Mouse (Mus musculus): ENCODE measurements at regions not wholly inside any gene's neighbourhood (a gene's known extent, or its start where the extent isn't known, plus 50 kb on each side); places are given as distances from the start of the nearest gene placed in this dataset.

DNA sequence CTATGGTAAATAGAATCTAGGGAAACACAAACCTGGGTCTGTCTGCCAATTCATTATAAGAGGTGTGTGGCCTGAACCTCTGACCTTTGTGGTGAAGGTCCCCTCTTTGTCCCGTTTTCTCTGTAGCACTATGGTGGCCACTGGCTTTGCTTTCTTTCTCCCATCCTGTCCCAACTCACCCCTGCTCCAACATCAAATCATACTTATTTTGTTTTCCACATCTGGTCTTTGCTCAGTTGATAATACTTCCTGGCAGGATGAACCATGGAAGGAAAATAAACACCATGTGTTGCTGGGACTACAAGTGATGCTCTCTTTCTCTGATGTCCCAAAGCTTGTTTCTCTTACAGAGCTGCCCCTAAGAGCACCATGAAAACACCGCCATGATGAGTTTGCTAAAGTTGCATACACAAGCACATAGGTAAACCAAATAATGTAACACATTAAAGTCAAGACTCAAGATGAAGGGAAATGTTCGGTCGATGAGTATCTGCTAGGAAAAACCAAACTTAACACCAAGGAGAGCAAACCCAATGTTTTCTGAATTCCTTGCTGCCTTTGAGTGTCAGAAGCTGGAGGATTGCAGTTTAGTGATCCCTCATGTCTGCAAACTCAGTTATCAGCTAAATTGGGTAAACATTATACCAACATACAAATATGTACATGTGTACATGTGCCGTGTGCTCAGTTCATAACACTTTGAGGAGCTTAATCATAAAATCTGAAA is 269.1 kb downstream of the Rfpl4b start:
- Histone ChIP-seq H3K27me3 (replicated peaks) (no peaks in the 10 kb centered on the region), H3K4me3 (replicated peaks in 1 of 3; ENCODE audit: low read depth in 2 of 3, low read length in 2 of 3, poor library complexity in 1 of 3) (no peak overlapping the region), H3K79me2 (replicated peaks; ENCODE audit: control insufficient read depth, extremely low read depth, insufficient read depth, poor library complexity, severe bottlenecking) (no peaks in the 10 kb centered on the region), H3K27ac (ENCODE audit: insufficient read depth, low read depth) (no peak overlapping the region), H3K9ac (ENCODE audit: insufficient read depth, low read depth) (no peak overlapping the region), H3K36me3 (replicated peaks in 1 of 2; ENCODE audit: control insufficient read depth in 1 of 2, insufficient read depth in 1 of 2, low read length in 1 of 2) (no peaks in the 10 kb centered on the region), H3K4me2 (ENCODE audit: insufficient read depth, low read depth, poor library complexity, severe bottlenecking) (no peak overlapping the region), H3K4me1 (ENCODE audit: control insufficient read depth in 1 of 2, insufficient read depth in 2 of 2) (no peaks in the 10 kb centered on the region), H3K9me3 (replicated peaks; ENCODE audit: low read length) (no peaks in the 10 kb centered on the region)
- no peak for TF ChIP-seq NELFE (IDR thresholded peaks at IDR 0.05; ENCODE audit: low read depth, low read length)
- TF ChIP-seq CHD2 (IDR thresholded peaks at IDR 0.05; ENCODE audit: low read length) = no peak
- TF ChIP-seq USF1 (IDR thresholded peaks at IDR 0.05; ENCODE audit: low read depth, low read length) = no peak
- no peak for TF ChIP-seq CHD1 (IDR thresholded peaks at IDR 0.05; ENCODE audit: low read depth, low read length)
- TF ChIP-seq RCOR1 (conservative IDR thresholded peaks at IDR 0.05; ENCODE audit: low read depth, low read length) = no peak
- no peak for TF ChIP-seq NRF1 (IDR thresholded peaks at IDR 0.05; ENCODE audit: low read depth, low read length)
- TF ChIP-seq JUND (conservative IDR thresholded peaks at IDR 0.05; ENCODE audit: low read depth, low read length) = no peak
- no peak for TF ChIP-seq UBTF (IDR thresholded peaks at IDR 0.05; ENCODE audit: low read depth, low read length)
- dilution Hi-C loops (cut with MboI; ENCODE audit: extremely low pct_ligation_motif_present, extremely low pct_unique_long_range_greater_than_20kb, low sequenced_read_pairs) (no loop called here), in situ Hi-C loops (cut with MboI; ENCODE audit: low pct_ligation_motif_present, low pct_unique_long_range_greater_than_20kb, low sequenced_read_pairs) (no loop called here)
- DNase-seq (ENCODE audit: extremely low read depth) = no peak

DNA sequence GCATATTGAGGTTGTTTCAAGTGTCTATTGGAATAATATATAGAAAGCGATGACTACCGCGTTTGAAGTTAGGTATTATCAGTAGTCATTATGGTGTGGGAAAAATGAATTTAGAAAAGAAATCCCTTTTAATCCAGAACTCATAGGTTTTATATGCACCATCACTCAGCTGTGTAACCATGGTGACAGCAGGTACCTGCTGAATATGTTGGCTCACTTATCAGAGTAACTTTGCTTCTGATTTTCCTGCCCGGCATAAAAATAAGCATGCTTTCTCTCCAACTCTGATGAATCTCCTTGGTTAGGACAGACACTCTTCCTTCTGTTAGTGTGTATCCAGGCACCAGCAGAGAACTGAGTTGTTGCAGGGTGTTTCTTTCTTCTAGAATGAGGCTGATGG is 281.5 kb downstream of the Rfpl4b start:
- in situ Hi-C loops (cut with MboI; ENCODE audit: low pct_ligation_motif_present, low pct_unique_long_range_greater_than_20kb, low sequenced_read_pairs) = no loop called here

DNA sequence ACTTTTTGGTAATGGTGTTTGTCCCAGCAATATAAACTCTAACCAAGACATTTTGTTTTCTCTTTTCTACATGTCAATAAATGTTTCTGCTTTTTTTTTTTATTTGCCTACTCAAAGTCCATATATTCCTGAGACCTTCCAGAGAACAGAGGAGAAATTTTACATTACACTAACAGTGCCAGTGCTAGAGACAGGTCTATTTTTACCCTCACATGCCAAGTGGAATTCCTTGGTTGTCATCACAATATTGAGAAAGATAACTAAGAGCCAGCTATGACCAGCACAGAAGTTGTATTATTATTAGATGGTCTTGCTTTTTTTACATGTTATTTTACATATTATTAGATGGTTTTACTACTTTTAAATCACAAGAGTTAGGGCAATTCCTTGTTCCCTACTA is 282.8 kb downstream of the Rfpl4b start:
- DNase-seq (ENCODE audit: extremely low read depth) = no peak
- no peak overlapping the region for H3K27ac ChIP-seq (ENCODE audit: insufficient read depth, low read depth)
- no peak overlapping the region for H3K9ac ChIP-seq (ENCODE audit: insufficient read depth, low read depth)
- in situ Hi-C loops (cut with MboI; ENCODE audit: low pct_ligation_motif_present, low pct_unique_long_range_greater_than_20kb, low sequenced_read_pairs) (no loop called here), dilution Hi-C loops (cut with MboI; ENCODE audit: extremely low pct_ligation_motif_present, extremely low pct_unique_long_range_greater_than_20kb, low sequenced_read_pairs) (no loop called here)
- H3K4me2 ChIP-seq (ENCODE audit: insufficient read depth, low read depth, poor library complexity, severe bottlenecking) = no peak overlapping the region
- H3K4me3 ChIP-seq (replicated peaks in 1 of 3; ENCODE audit: low read depth in 2 of 3, low read length in 2 of 3, poor library complexity in 1 of 3) = no peak overlapping the region
- H3K79me2 ChIP-seq (replicated peaks; ENCODE audit: control insufficient read depth, extremely low read depth, insufficient read depth, poor library complexity, severe bottlenecking) = no peaks in the 10 kb centered on the region
- no peaks in the 10 kb centered on the region for H3K4me1 ChIP-seq (ENCODE audit: control insufficient read depth in 1 of 2, insufficient read depth in 2 of 2)
- H3K27me3 ChIP-seq (replicated peaks) = no peaks in the 10 kb centered on the region
- H3K36me3 ChIP-seq (replicated peaks in 1 of 2; ENCODE audit: control insufficient read depth in 1 of 2, insufficient read depth in 1 of 2, low read length in 1 of 2) = no peaks in the 10 kb centered on the region
- H3K9me3 ChIP-seq (replicated peaks; ENCODE audit: low read length) = no peaks in the 10 kb centered on the region
- TF ChIP-seq MAFK (IDR thresholded peaks at IDR 0.05; ENCODE audit: insufficient replicate concordance, low read length) (no peak), GABPA (IDR thresholded peaks at IDR 0.05; ENCODE audit: insufficient replicate concordance, low read depth, low read length) (no peak), E2F4 (IDR thresholded peaks at IDR 0.05; ENCODE audit: insufficient replicate concordance, low read depth, low read length) (no peak), ZKSCAN1 (IDR thresholded peaks at IDR 0.05; ENCODE audit: borderline replicate concordance, low read depth, low read length) (no peak), CTCF (conservative IDR thresholded peaks at IDR 0.05 in 1 of 2, IDR thresholded peaks at IDR 0.05 in 1 of 2; ENCODE audit: low read depth in 2 of 2, low read length in 2 of 2) (no peak), UBTF (IDR thresholded peaks at IDR 0.05; ENCODE audit: low read depth, low read length) (no peak), MAX (IDR thresholded peaks at IDR 0.05; ENCODE audit: low read length) (no peak), POLR2AphosphoS2 (IDR thresholded peaks at IDR 0.05; ENCODE audit: low read depth, low read length) (no peak), HCFC1 (IDR thresholded peaks at IDR 0.05; ENCODE audit: low read depth, low read length) (no peak), SMC3 (IDR thresholded peaks at IDR 0.05; ENCODE audit: low read depth, low read length) (no peak), CHD2 (IDR thresholded peaks at IDR 0.05; ENCODE audit: low read length) (no peak), KAT2A (IDR thresholded peaks at IDR 0.05; ENCODE audit: insufficient replicate concordance, low read length) (no peak), USF2 (conservative IDR thresholded peaks at IDR 0.05; ENCODE audit: low read depth, low read length) (no peak), RAD21 (IDR thresholded peaks at IDR 0.05; ENCODE audit: low read depth, low read length) (no peak), JUN (IDR thresholded peaks at IDR 0.05; ENCODE audit: insufficient read depth, low read depth, low read length) (no peak)

More for the DNA sequence above, 281.5 kb downstream of the Rfpl4b start:
- Histone ChIP-seq H3K27ac (ENCODE audit: insufficient read depth, low read depth) (no peak overlapping the region), H3K36me3 (replicated peaks in 1 of 2; ENCODE audit: control insufficient read depth in 1 of 2, insufficient read depth in 1 of 2, low read length in 1 of 2) (no peaks in the 10 kb centered on the region), H3K9ac (ENCODE audit: insufficient read depth, low read depth) (no peak overlapping the region), H3K9me3 (replicated peaks; ENCODE audit: low read length) (no peaks in the 10 kb centered on the region), H3K4me1 (ENCODE audit: control insufficient read depth in 1 of 2, insufficient read depth in 2 of 2) (no peaks in the 10 kb centered on the region), H3K4me2 (ENCODE audit: insufficient read depth, low read depth, poor library complexity, severe bottlenecking) (no peak overlapping the region), H3K27me3 (replicated peaks) (no peaks in the 10 kb centered on the region), H3K4me3 (replicated peaks in 1 of 3; ENCODE audit: low read depth in 2 of 3, low read length in 2 of 3, poor library complexity in 1 of 3) (no peak overlapping the region), H3K79me2 (replicated peaks; ENCODE audit: control insufficient read depth, extremely low read depth, insufficient read depth, poor library complexity, severe bottlenecking) (no peaks in the 10 kb centered on the region)
- dilution Hi-C loops (cut with MboI; ENCODE audit: extremely low pct_ligation_motif_present, extremely low pct_unique_long_range_greater_than_20kb, low sequenced_read_pairs) = no loop called here
- DNase-seq (ENCODE audit: extremely low read depth) = no peak
- no peak for TF ChIP-seq MAZ (IDR thresholded peaks at IDR 0.05; ENCODE audit: low read depth, low read length)
- no peak for TF ChIP-seq NELFE (IDR thresholded peaks at IDR 0.05; ENCODE audit: low read depth, low read length)
- TF ChIP-seq CHD1 (IDR thresholded peaks at IDR 0.05; ENCODE audit: low read depth, low read length) = no peak
- no peak for TF ChIP-seq IRF4 (IDR thresholded peaks at IDR 0.05; ENCODE audit: low read depth, low read length)
- TF ChIP-seq JUND (conservative IDR thresholded peaks at IDR 0.05; ENCODE audit: low read depth, low read length) = no peak
- TF ChIP-seq E2F4 (IDR thresholded peaks at IDR 0.05; ENCODE audit: insufficient replicate concordance, low read depth, low read length) = no peak
- no peak for TF ChIP-seq ETS1 (conservative IDR thresholded peaks at IDR 0.05; ENCODE audit: low read depth, low read length)
- TF ChIP-seq CTCF (conservative IDR thresholded peaks at IDR 0.05 in 1 of 2, IDR thresholded peaks at IDR 0.05 in 1 of 2; ENCODE audit: low read depth in 2 of 2, low read length in 2 of 2) = no peak
- no peak for TF ChIP-seq SIN3A (IDR thresholded peaks at IDR 0.05; ENCODE audit: low read length)
- TF ChIP-seq PAX5 (IDR thresholded peaks at IDR 0.05; ENCODE audit: low read length) = no peak
- TF ChIP-seq JUN (IDR thresholded peaks at IDR 0.05; ENCODE audit: insufficient read depth, low read depth, low read length) = no peak
- TF ChIP-seq TCF12 (IDR thresholded peaks at IDR 0.05; ENCODE audit: low read depth, low read length) = no peak
- TF ChIP-seq MAX (IDR thresholded peaks at IDR 0.05; ENCODE audit: low read length) = no peak
